Mouse (Mus musculus) T-helper 2 cell (primary cell): ENCODE measurements around the gene Lamb3.
"Not testable (repeated sequence)": the region's sequence is repeated elsewhere in the genome, so short reads cannot be mapped to it uniquely, and the experiment has no call there.

Experiments used
- in situ Hi-C: fragments of 300-600 bp; cut with MboI, MseI; formaldehyde crosslinking; loops from one replicate; pipeline ENCODE4 v1.15.1; 2025; ENCODE audit warnings: high pct_unique_total_duplicates

The Lamb3 gene

GRCm38 (mm10) chr1:193274407-193275071, 67.0 kb downstream of the Lamb3 start:
- in situ Hi-C loops, result no loop called here

- in situ Hi-C loops, result no loop called here
Measured at GRCm38 (mm10) chr1:193278414-193279045, 71.0 kb downstream of the Lamb3 start.

DNA sequence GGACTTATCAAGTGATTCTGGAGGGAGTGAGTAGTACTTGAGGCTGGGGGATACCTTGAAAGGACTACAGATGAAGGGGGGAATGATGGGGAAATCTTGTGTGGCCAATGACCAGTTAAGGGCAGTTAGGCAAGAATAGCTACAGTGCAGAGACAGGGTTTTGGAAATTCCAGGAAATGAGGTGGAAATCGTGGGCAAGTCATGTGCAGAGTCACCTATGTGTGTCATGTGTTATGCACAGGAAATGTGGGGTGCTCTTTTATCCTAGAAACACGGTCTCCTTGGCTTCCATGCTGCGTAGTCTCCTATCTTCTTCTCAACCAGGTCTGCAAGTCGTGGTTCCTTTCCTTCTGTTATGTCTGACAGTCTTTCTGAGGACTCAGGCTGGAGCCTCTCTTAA, 72.0 kb downstream of the Lamb3 start:
- in situ Hi-C loops, result no loop called here

DNA sequence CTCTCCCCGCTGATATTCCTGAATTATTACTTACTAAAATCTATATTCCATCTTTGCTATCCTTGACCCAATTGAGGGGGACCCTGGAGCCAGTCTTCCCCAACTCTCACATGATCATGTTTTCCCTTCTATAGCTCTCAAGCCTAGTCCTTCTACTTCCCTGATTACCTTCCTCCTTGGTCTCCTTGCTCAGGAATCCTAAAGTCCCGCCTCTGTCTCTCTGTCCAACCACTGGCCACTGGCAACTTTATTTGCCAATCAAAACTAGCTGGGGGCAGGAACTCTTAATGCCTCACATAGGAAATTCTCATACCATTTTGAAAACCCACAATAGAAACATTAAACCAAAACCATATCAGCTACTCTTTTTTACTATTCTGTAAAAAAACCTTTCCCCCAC, 73.8 kb downstream of the Lamb3 start:
- in situ Hi-C loops, result no loop called here

GRCm38 (mm10) chr1:193284228-193284779, 76.8 kb downstream of the Lamb3 start:
- in situ Hi-C loops, result no loop called here

DNA sequence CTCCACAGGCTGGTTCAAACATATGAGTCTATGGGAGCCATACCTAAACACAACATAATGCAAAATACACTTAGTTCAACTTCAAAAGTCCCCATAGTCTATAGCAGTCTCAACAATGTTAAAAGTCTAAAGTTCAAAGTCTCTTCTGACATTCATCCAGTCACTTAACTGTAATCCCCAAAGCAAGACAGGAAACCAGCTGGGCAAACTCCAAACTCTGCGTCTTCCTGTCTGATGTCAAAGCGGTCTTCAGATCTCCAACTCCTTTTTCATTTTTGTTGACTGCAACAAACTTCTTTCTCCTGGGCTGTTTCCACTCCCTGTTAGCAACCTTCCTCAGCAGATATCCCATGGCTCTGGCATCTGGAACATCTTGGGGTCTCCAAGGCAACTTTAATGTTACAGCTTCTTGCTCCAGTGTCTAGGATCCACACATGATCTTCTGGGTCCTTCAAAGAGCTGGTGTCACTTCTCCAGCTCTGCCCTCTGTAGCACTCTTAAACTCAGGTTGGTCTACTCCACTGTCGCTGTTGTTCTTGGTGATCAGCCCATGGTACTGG, 78.3 kb downstream of the Lamb3 start:
- in situ Hi-C loops, result not testable (repeated sequence)

DNA sequence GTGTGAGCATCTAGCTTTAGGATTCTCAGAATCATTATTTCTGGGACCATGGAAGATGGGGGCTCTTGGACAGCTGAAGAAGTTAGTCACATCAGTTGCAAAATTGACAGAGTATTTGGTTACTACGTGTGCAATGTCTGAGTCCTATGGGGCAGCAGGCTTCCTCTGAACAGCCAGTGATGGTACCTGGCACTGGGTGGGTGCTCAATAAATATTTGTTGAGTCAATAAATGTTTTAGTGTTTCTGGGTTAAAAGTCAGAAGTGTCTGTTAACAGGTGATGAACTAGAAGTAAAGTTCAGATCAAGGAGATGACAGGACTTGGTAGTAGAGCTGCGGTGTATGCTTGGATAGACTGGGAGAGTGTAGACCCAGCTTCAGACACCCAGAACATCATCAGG, 80.1 kb downstream of the Lamb3 start:
- in situ Hi-C loops, result no loop called here

- in situ Hi-C loops, result no loop called here
Measured at GRCm38 (mm10) chr1:193289076-193289475, 81.6 kb downstream of the Lamb3 start.

GRCm38 (mm10) chr1:193289914-193290313, 82.4 kb downstream of the Lamb3 start:
- in situ Hi-C loops, result no loop called here

- in situ Hi-C loops, result no loop called here
Measured at GRCm38 (mm10) chr1:193290686-193291085, 83.2 kb downstream of the Lamb3 start.

DNA sequence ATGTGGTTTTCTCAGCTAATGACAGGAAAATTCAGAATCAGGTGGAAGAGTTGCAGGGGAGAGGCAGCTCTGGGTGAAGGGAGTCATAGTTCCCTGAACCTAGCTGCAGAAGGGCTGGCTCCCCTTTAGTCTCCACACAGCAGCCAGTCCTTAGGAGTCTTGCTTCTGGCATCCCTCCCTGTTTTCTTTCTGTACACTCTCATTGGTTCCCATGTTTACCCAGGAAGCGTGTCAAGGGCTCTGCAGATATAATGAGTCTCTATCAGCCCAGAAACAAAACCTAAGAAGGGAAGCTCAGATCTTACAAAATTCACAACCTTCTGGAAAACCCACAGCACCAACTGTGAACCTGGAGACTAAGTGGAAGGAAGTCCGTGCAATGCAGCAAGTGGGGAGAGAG, 85.5 kb downstream of the Lamb3 start:
- in situ Hi-C loops, result no loop called here

GRCm38 (mm10) chr1:193293926-193294325, 86.4 kb downstream of the Lamb3 start:
- in situ Hi-C loops, result no loop called here

DNA sequence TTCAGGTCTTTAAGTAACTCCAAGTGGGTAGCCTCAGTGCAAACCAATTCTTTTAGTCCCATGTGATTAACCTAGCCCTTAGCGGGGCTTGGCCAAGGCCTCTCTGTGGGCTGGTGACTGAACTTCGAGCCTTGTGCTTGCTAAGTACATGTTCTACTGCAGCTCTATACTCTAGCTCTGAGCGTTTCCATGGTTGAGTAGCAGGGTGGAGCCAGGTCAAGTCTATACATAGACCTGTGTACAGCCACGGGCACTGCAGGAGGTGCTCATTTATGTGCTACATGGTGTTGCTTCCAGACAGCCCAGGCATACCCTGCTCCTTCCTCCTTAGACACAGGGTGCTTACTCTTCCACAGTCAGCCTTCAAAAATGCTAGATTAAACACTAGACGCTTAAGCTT, 88.4 kb downstream of the Lamb3 start:
- in situ Hi-C loops, result no loop called here

- in situ Hi-C loops, result no loop called here
Measured at GRCm38 (mm10) chr1:193298141-193298765, 90.8 kb downstream of the Lamb3 start.

GRCm38 (mm10) chr1:193299995-193300394, 92.5 kb downstream of the Lamb3 start:
- in situ Hi-C loops, result no loop called here

DNA sequence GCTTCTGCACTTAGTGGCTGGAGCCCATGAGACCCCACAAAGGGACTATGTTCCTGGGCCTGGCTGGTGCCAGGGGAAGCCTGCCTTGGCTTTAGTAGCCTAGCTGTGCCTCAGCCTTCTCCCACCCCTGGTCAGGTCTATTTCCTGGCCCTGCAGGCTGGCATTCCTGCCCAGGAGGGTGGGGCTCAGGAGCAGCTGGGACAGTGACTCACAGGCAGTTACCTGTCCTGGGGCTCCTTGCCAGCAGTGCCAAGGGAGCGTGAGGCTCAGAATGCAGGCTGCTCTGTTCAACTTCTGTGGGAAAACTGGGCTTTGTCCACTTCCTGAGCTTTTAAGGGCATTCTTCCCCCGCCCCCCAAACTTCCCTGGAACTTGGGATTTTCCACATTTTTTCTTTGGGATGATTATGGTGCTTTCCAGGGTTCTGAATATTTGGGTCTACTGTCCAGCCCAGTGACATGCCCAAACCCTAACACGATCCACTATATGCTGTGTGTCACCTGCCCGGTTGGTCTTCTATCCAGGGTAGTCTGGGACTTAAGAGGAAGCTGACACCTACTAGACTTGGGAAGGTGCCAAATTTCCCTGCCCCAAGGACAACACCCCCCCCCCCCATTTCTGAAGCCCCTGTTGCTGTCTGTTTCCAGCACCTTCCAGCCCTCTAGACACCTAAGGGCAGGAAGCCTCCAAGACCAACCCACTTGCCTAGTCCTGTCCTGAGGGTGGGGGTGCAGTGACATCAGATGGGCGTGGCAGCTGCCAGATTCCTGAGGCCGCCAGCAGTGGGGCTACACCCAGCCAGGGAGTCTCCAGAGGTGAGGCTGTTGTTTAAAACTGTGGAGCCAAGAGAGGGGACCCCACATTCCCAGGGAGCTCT, 94.0 kb downstream of the Lamb3 start:
- in situ Hi-C loops, result no loop called here

GRCm38 (mm10) chr1:193302093-193302405, 94.5 kb downstream of the Lamb3 start:
- in situ Hi-C loops, result no loop called here

DNA sequence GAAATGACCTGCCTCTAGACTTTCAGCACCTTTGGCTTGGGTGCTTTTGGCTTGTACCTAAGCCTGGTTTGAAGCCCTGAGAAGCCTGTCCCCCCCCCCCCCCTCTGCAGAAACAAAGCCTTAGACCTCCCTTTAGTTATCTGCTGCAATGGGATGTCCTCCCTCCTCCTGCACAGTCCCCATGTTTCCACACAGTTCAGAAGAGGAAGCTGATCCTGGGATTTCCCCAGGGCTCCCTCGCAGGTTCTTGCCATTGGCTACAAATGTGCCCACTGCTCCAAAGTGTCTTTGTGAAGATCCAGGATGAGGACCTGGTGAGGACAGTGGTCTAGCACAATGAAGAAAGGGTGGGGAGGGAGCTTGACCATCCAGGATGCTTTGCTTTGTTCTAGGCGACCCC, 95.6 kb downstream of the Lamb3 start:
- in situ Hi-C loops, result no loop called here

DNA sequence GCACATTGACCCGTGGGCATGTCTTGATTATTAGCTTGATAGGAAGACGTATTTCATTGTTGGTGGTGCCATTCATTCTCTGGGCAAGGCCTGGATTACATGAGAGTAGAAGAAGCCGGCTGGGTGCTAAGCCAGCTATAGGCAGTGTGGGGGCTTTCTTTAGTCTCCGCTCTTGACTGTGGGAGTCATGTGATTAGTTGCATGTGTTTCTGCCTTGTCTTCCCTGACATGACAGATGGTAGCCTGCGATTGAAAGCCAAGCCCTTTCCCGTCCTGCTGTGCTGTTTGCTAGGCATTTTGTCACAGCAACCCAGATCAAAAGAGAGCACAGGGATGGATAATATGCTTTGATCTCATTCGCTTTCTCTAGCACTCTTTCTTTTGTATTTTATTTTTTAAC, 97.9 kb downstream of the Lamb3 start:
- in situ Hi-C loops, result no loop called here

- in situ Hi-C loops, result no loop called here
Measured at GRCm38 (mm10) chr1:193306832-193307231, 99.3 kb downstream of the Lamb3 start.

DNA sequence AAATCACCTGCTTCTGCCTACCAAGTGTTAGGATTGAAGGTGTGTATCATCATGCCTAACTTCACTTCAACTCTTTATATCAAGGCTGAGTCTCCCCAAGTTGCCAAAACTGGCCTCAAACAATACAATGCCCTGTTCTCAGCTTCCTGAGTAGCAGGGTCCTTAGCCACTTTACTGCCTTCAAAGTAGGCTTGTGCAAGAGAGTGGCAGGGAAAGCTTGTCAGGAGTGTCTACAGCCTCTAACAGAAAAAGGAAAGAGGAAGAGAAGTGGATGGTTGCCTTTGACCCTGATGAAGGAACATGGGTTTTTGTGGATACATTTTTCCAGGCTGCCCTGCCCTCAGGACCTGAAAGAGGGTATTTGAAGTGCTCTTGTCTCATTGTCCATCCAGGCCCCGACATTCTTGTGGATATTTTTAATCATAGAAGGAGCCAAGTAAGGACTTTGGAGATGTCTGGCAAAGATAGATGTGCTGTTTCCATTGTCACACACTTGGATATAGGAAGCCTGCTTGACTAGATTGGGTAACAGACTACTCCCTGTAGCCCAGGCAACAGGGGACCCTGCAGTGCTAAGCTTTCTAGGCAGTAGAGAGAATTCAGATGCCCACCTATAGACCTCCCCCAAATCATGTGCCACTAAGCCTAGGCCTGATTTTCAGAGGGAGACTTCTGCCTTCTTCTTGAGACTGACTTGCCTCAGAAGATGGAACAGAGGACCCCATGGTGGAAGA, 102.5 kb downstream of the Lamb3 start:
- in situ Hi-C loops, result no loop called here
